In genomic region chr1:132191786-132192680, GRCm38 (mm10) we compare ENCODE assay signal across 9 mouse cellular contexts. TPM values are rescaled to one million over a fixed set of nuclear protein-coding genes. Genes with fewer than 3 reads are reported as not detected.
DNase-seq lines count a peak whose midpoint lies in the region; ATAC-seq lines count a peak whose summit lies in the region.
"Had no signal": no experiment of that assay in that cellular context is flagged by ENCODE, and none has a peak within 500 bp of the region (broad histone marks: within the 10 kb centered on the region; RNA-seq: fewer than 3 reads in every experiment).

No protein-coding gene starts in this region.

- WGBS in heart, embryonic 10.5 days = 4% methylated on average over 16 of the region's 16 CpGs
- 6% methylated on average over 16 of the region's 16 CpGs for WGBS in limb, embryonic 13.5 days

- ATAC-seq in limb, embryonic 13.5 days (ENCODE audit: low FRiP score, low read depth) = no peak

- peak overlapping the region; percentile 68 for H3K4me3 ChIP-seq in heart, embryonic 10.5 days
- peak overlapping the region; percentile 64 for H3K4me3 ChIP-seq in limb, embryonic 13.5 days
- H3K4me3 ChIP-seq: liver, embryonic 15.5 days had no signal

- DNase-seq in heart, embryonic 10.5 days (ENCODE audit: low spot score) = no peak
- DNase-seq in heart, adult 11 months = no peak
- DNase-seq in right cerebral cortex, postnatal 4 days = peak; percentile 66
- no peak for DNase-seq in right cerebral cortex, postnatal 25 days
- no peak for DNase-seq in adrenal gland, postnatal 25 days
- DNase-seq in thymus, postnatal 10 days (ENCODE audit: low spot score in 2 of 2) = no peak
- DNase-seq in spleen, postnatal 10 days (ENCODE audit: low spot score in 2 of 2) = no peak

- H3K36me3 ChIP-seq in heart, embryonic 10.5 days = no peaks in the 10 kb centered on the region
- no peaks in the 10 kb centered on the region for H3K36me3 ChIP-seq in limb, embryonic 13.5 days
- H3K36me3 ChIP-seq: liver, embryonic 15.5 days had no signal

- peak overlapping the region; percentile 92 for H3K4me2 ChIP-seq in limb, embryonic 13.5 days (replicated peaks)

- peaks cover 93% of the 10 kb centered on the region for H3K27me3 ChIP-seq in heart, embryonic 10.5 days (ENCODE audit: insufficient read depth, poor library complexity, severe bottlenecking)
- H3K27me3 ChIP-seq in limb, embryonic 13.5 days = peaks cover 85% of the 10 kb centered on the region

- H3K4me1 ChIP-seq in heart, embryonic 10.5 days = peaks cover 54% of the 10 kb centered on the region
- H3K4me1 ChIP-seq in limb, embryonic 13.5 days = peaks cover 51% of the 10 kb centered on the region

- no peaks in the 10 kb centered on the region for H3K9me3 ChIP-seq in heart, embryonic 10.5 days
- H3K9me3 ChIP-seq in limb, embryonic 13.5 days = no peaks in the 10 kb centered on the region
- H3K9me3 ChIP-seq: liver, embryonic 15.5 days had no signal

- no peak overlapping the region for H3K9ac ChIP-seq in limb, embryonic 13.5 days
- H3K9ac ChIP-seq: liver, embryonic 15.5 days had no signal

- H3K27ac ChIP-seq in heart, embryonic 10.5 days = no peak overlapping the region
- H3K27ac ChIP-seq in limb, embryonic 13.5 days = no peak overlapping the region
- H3K27ac ChIP-seq: liver, embryonic 15.5 days had no signal

RNA-seq across cellular contexts. Expression of gene AC124108.1, which starts 0.8 kb away (rescaled TPM):
- polyA plus RNA-seq in heart, embryonic 10.5 days (2016; fragmentation: Nextera tagmentation; extraction: Ambion mirVana) = 0.05 TPM in 1 of 2 replicates, not detected in the other
- polyA plus RNA-seq in limb, embryonic 13.5 days (2015; fragmentation: Nextera tagmentation; extraction: Ambion mirVana) = 0.19 and 0.43 TPM in 2 replicates
- not detected in 2 replicates for total RNA-seq in adrenal gland, postnatal 25 days (2021)
- polyA plus RNA-seq: liver, embryonic 15.5 days had no signal

RNA-seq across cellular contexts. Expression of gene Lemd1, which starts 0.8 kb away (rescaled TPM):
- polyA plus RNA-seq in heart, embryonic 10.5 days (2016; fragmentation: Nextera tagmentation; extraction: Ambion mirVana) = 0.12 and 0.49 TPM in 2 replicates
- 0.69 and 1.1 TPM in 2 replicates for polyA plus RNA-seq in limb, embryonic 13.5 days (2015; fragmentation: Nextera tagmentation; extraction: Ambion mirVana)
- not detected in 2 replicates for total RNA-seq in adrenal gland, postnatal 25 days (2021)
- polyA plus RNA-seq: liver, embryonic 15.5 days had no signal

RNA-seq across cellular contexts. Expression of gene Gm10188, which starts 37.5 kb away (rescaled TPM):
- not detected in 2 replicates for polyA plus RNA-seq in heart, embryonic 10.5 days (2016; fragmentation: Nextera tagmentation; extraction: Ambion mirVana)
- not detected in 2 replicates for polyA plus RNA-seq in limb, embryonic 13.5 days (2015; fragmentation: Nextera tagmentation; extraction: Ambion mirVana)
- total RNA-seq in adrenal gland, postnatal 25 days (2021) = not detected in 2 replicates
- polyA plus RNA-seq: liver, embryonic 15.5 days had no signal

RNA-seq across cellular contexts. Expression of gene Cdk18, which starts 52.5 kb away (rescaled TPM):
- polyA plus RNA-seq in heart, embryonic 10.5 days (2016; fragmentation: Nextera tagmentation; extraction: Ambion mirVana) = 6.8 and 6.9 TPM in 2 replicates
- 2.7 and 3.6 TPM in 2 replicates for polyA plus RNA-seq in limb, embryonic 13.5 days (2015; fragmentation: Nextera tagmentation; extraction: Ambion mirVana)
- 16.5 and 18.0 TPM in 2 replicates for total RNA-seq in adrenal gland, postnatal 25 days (2021)
